Mouse (Mus musculus) spleen, adult 2 months (tissue): ENCODE measurements around the gene Zfp607a. TPM values are rescaled to one million over a fixed set of nuclear protein-coding genes. Genes with fewer than 3 reads are reported as not detected.
"Not testable (repeated sequence)": the region's sequence is repeated elsewhere in the genome, so short reads cannot be mapped to it uniquely, and the experiment has no call there.

Source experiments
- DNase-seq, 2 experiments: peaks; one replicate each; pipeline versions ENCODE4 v3.0.0 to v3.0.0-alpha.2; 2012 to 2021; ENCODE audit warnings: low spot score in 2 of 2, low read depth in 1 of 2
- H3K27ac ChIP-seq: fragments of 200-500 bp; 2 replicates; pipeline ENCODE4 v1.5.1; 2012; ENCODE audit warnings: low read length, inconsistent platforms; ENCODE audit not compliant: insufficient read depth
- H3K27me3 ChIP-seq: fragments of 200-500 bp; 2 replicates; pipeline ENCODE4 v1.6.1; 2012; ENCODE audit warnings: mild to moderate bottlenecking, moderate library complexity, low read length, inconsistent platforms; ENCODE audit not compliant: control insufficient read depth, insufficient read depth
- H3K36me3 ChIP-seq: fragments of 200-500 bp; 2 replicates; pipeline ENCODE4 v1.6.1; 2012; ENCODE audit warnings: mild to moderate bottlenecking, low read length, inconsistent platforms; ENCODE audit not compliant: control insufficient read depth, insufficient read depth
- H3K4me1 ChIP-seq: fragments of 200-500 bp; 2 replicates; pipeline ENCODE4 v1.6.1; 2011; ENCODE audit warnings: inconsistent platforms; ENCODE audit not compliant: control insufficient read depth, insufficient read depth, insufficient read length
- H3K4me3 ChIP-seq: fragments of 200-500 bp; 2 replicates; pipeline ENCODE4 v1.5.1; 2011; ENCODE audit warnings: mild to moderate bottlenecking, inconsistent platforms; ENCODE audit not compliant: insufficient read depth, insufficient read length; ENCODE audit errors: extremely low read depth
- CTCF ChIP-seq: fragments of 200-500 bp; IDR thresholded peaks from 2 replicates; pipeline ENCODE4 v1.5.1; 2011; ENCODE audit warnings: mild to moderate bottlenecking, inconsistent platforms; ENCODE audit not compliant: insufficient read depth, insufficient read length, insufficient replicate concordance; ENCODE audit errors: extremely low read depth
- POLR2A ChIP-seq: fragments of 200-500 bp; IDR thresholded peaks from 2 replicates; pipeline ENCODE4 v1.6.1; 2011; ENCODE audit warnings: low read depth, low read length, inconsistent platforms
- WGBS: fragments of 180-500 bp; shearing (Covaris S2); methylation state at CpG from one replicate; pipeline ENCODE4 v1.1.7; 2018; 5-methylcytosine and 5-hydroxymethylcytosine counted together
- polyA plus RNA-seq: library from polyadenylated mRNA; depleted of rRNA; stranded (reverse); fragments of >200 nt; gene quantifications from 2 replicates; pipeline ENCODE4 v1.2.3, GENCODE M21; 2012

Zfp607a gene
- polyA plus RNA-seq, 1 experiment: 0.88 TPM

GRCm38 (mm10) chr7:27839596-27839995 lies 17.7 kb upstream of the Zfp607a start:
- no peak for TF ChIP-seq CTCF
- no peak for TF ChIP-seq POLR2A
- no peak overlapping the region for H3K4me3 ChIP-seq
- H3K27ac ChIP-seq: no peak overlapping the region
- H3K27me3 ChIP-seq: no peaks in the 10 kb centered on the region
- no peak for DNase-seq
- H3K4me1 ChIP-seq: no peaks in the 10 kb centered on the region; the same call in none of the 2 replicates
- H3K36me3 ChIP-seq: peaks cover 1% of the 10 kb centered on the region; the same call in 1 of the 2 replicates
- 93% methylated on average over 7 of the region's 7 CpGs for WGBS

- no peak overlapping the region for H3K27ac ChIP-seq
- WGBS: 96% methylated on average over 6 of the region's 6 CpGs
- no peak overlapping the region for H3K4me3 ChIP-seq
- H3K27me3 ChIP-seq: no peaks in the 10 kb centered on the region
- DNase-seq: no peak
- TF ChIP-seq POLR2A (no peak), CTCF (no peak)
- H3K4me1 ChIP-seq: no peaks in the 10 kb centered on the region; the same call in none of the 2 replicates
- peaks cover 4% of the 10 kb centered on the region for H3K36me3 ChIP-seq
Observed at GRCm38 (mm10) chr7:27840104-27840503, 17.2 kb upstream of the Zfp607a start.

- peak overlapping the region; percentile 91; the same call in 1 of the 2 replicates for H3K27ac ChIP-seq
- H3K4me1 ChIP-seq: peaks cover 6% of the 10 kb centered on the region; the same call in 1 of the 2 replicates
Observed at GRCm38 (mm10) chr7:27859301-27860251, 2.2 kb downstream of the Zfp607a start.

GRCm38 (mm10) chr7:27860396-27861235 lies 3.3 kb downstream of the Zfp607a start:
- peak; percentile 63 to 76 for DNase-seq
- peaks cover 6% of the 10 kb centered on the region; the same call in 1 of the 2 replicates for H3K4me1 ChIP-seq
- no peak for TF ChIP-seq CTCF
- TF ChIP-seq POLR2A: peak; percentile 24
- H3K36me3 ChIP-seq: peaks cover 11% of the 10 kb centered on the region
- peak overlapping the region; percentile 88 for H3K4me3 ChIP-seq
- H3K27ac ChIP-seq: peak overlapping the region; percentile 91
- H3K27me3 ChIP-seq: no peaks in the 10 kb centered on the region
- WGBS: under 1% methylated on average over 22 of the region's 22 CpGs

More at GRCm38 (mm10) chr7:27859301-27860251, 2.2 kb downstream of the Zfp607a start:
- WGBS: 28% methylated on average over 10 of the region's 10 CpGs
- Histone ChIP-seq H3K36me3 (peaks cover 6% of the 10 kb centered on the region), H3K27me3 (no peaks in the 10 kb centered on the region), H3K4me3 (peak overlapping the region; percentile 88)
- no peak for TF ChIP-seq CTCF
- TF ChIP-seq POLR2A: no peak
- DNase-seq: no peak

- 79% methylated on average over 5 of the region's 5 CpGs for WGBS
- H3K27ac ChIP-seq, DNase-seq, H3K4me1 ChIP-seq, H3K27me3 ChIP-seq, H3K4me3 ChIP-seq: not testable (repeated sequence)
- peaks cover 20% of the 10 kb centered on the region for H3K36me3 ChIP-seq
Observed at GRCm38 (mm10) chr7:27862578-27862977, 5.3 kb downstream of the Zfp607a start.

- TF ChIP-seq CTCF (no peak), POLR2A (no peak)
- 95% methylated on average over 4 of the region's 4 CpGs for WGBS
- DNase-seq: no peak
- H3K36me3 ChIP-seq: peaks cover 24% of the 10 kb centered on the region; the same call in 1 of the 2 replicates
- no peak overlapping the region for H3K27ac ChIP-seq
- no peaks in the 10 kb centered on the region for H3K27me3 ChIP-seq
- no peaks in the 10 kb centered on the region for H3K4me1 ChIP-seq
- no peak overlapping the region for H3K4me3 ChIP-seq
Observed at GRCm38 (mm10) chr7:27881721-27882120, 24.4 kb downstream of the Zfp607a start.

GRCm38 (mm10) chr7:27900601-27901000 lies 43.3 kb downstream of the Zfp607a start:
- TF ChIP-seq CTCF (no peak), POLR2A (no peak)
- H3K36me3 ChIP-seq: no peaks in the 10 kb centered on the region
- H3K4me1 ChIP-seq: no peaks in the 10 kb centered on the region
- H3K4me3 ChIP-seq: no peak overlapping the region
- no peaks in the 10 kb centered on the region for H3K27me3 ChIP-seq
- no peak overlapping the region for H3K27ac ChIP-seq
- no peak for DNase-seq
- WGBS: 90% methylated on average over 4 of the region's 4 CpGs
